Mouse (Mus musculus) Patski (cell line): ENCODE data around the gene Hist2h2bb. TPM values are rescaled to one million over a fixed set of nuclear protein-coding genes. Genes with fewer than 3 reads are reported as not detected.
A peak's percentile ranks its signal among the peaks of the same experiment; 100 is the strongest.
"Not testable (repeated sequence)": the region's sequence is repeated elsewhere in the genome, so short reads cannot be mapped to it uniquely, and the experiment has no call there.

ENCODE experiments used
- ATAC-seq: fragments of 100-300 bp; one replicate; pipeline ENCODE4 v1.8.0; 2021
- CTCF ChIA-PET: fragments of 350-600 bp; sonication (Branson Sonifier 250); formaldehyde crosslinking; loops from one replicate; lab custom pipeline; 2022; ENCODE audit warnings: inconsistent platforms; lab: Charles Lee
- POLR2A ChIA-PET: fragments of 350-600 bp; sonication (Branson Sonifier 250); formaldehyde crosslinking; loops from one replicate; lab custom pipeline; 2022; ENCODE audit warnings: antibody characterized with exemption, inconsistent platforms; lab: Charles Lee
- DNase-seq: peaks from one replicate; pipeline ENCODE4 v3.0.0-alpha.2; 2011; ENCODE audit warnings: low read depth, low spot score
- H3K27me3 ChIP-seq: fragments of 371-371 bp; one replicate; pipeline ENCODE4 v1.5.1; 2021
- CTCF ChIP-seq: fragments of 100-300 bp; IDR thresholded peaks from one replicate; pipeline ENCODE4 v1.5.1; 2021
- in situ Hi-C: fragments of 300-500 bp; cut with MboI; formaldehyde crosslinking; loops from 3 replicates; pipeline ENCODE4 v1.11.1; 2018; ENCODE audit warnings: low pct_unique_long_range_greater_than_20kb, mixed read lengths
- polyA plus RNA-seq: library from polyadenylated mRNA; unstranded; gene quantifications from one replicate; pipeline ENCODE4 v1.2.3, GENCODE M21; 2021

The Hist2h2bb gene
- polyA plus RNA-seq, 1 experiment from 2014 or later = 8.0 TPM

GRCm38 (mm10) chr3:96277428-96277799 is 7.9 kb downstream of the Hist2h2bb start:
- in situ Hi-C loops = no loop called here

GRCm38 (mm10) chr3:96277800-96278624 is 8.5 kb downstream of the Hist2h2bb start:
- DNase-seq (no peak), ATAC-seq (peak; percentile 60)
- no peaks in the 10 kb centered on the region for H3K27me3 ChIP-seq
- peak; percentile 95 for TF ChIP-seq CTCF
- in situ Hi-C loops = no loop called here
- POLR2A ChIA-PET = interaction anchor here (1.0 to 1.2 kb wide), 3 partner anchors 9 to 56 kb away, joined by 3 to 5 read pairs (median 3); partner anchors contain the start of gene Hist2h2bb
- CTCF ChIA-PET = interaction anchor here (0.7 to 3.2 kb wide), 29 partner anchors 9 to 302 kb away, joined by 3 to 26 read pairs (median 4); partner anchors contain the start of genes Bola1, Hist2h2ab, Hist2h2bb and Hist2h3b

More at GRCm38 (mm10) chr3:96277428-96277799, 7.9 kb downstream of the Hist2h2bb start:
- no peak for TF ChIP-seq CTCF
- CTCF ChIA-PET = interaction anchor here (0.7 to 3.2 kb wide), 25 partner anchors 8 to 303 kb away, joined by 3 to 26 read pairs (median 4); partner anchors contain the start of genes Bola1, Hist2h2ab, Hist2h2bb and Hist2h3b
- DNase-seq (no peak), ATAC-seq (no peak)
- H3K27me3 ChIP-seq = no peaks in the 10 kb centered on the region
- POLR2A ChIA-PET = interaction anchor here (0.6 to 1.2 kb wide), 4 partner anchors 8 to 61 kb away, joined by 3 to 5 read pairs (median 4); partner anchors contain the start of gene Hist2h2bb

DNA sequence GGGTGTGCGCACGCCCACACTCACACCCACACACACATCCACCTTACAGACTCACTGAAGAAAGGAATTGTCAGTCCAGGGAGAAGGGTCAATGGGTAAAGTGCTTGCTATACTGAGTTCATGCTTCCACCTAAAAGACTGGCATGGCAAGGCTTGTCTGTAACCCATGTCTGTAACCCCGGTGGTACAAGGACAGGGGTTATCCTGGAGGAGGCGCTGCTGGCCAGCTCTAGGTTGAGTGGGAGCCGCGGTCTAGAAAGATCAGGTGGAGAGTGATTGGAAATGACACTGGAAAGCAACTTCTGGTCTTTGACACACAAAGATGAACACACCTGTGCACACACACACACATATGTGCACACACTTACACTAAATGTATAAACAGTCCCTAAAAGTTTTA is 11.1 kb downstream of the Hist2h2bb start:
- in situ Hi-C loops = loop anchor here (5.0 to 10.0 kb wide), 3 partner anchors 42 to 224 kb away; no protein-coding TSS in a partner anchor
- DNase-seq (no peak), ATAC-seq (no peak)
- H3K27me3 ChIP-seq = no peaks in the 10 kb centered on the region
- ChIA-PET POLR2A (no interaction called here), CTCF (no interaction called here)
- peak; percentile 14 for TF ChIP-seq CTCF

GRCm38 (mm10) chr3:96284457-96284856 is 14.9 kb downstream of the Hist2h2bb start:
- in situ Hi-C loops = loop anchor here (5.0 to 10.0 kb wide), 3 partner anchors 38 to 220 kb away; no protein-coding TSS in a partner anchor
- peak; percentile 68 for TF ChIP-seq CTCF
- DNase-seq = no peak
- CTCF ChIA-PET = interaction anchor here (0.9 to 3.5 kb wide), 8 partner anchors 14 to 218 kb away, joined by 3 to 20 read pairs (median 4); partner anchors contain the start of gene Hist2h2bb
- POLR2A ChIA-PET = interaction anchor here (1.4 kb wide), 1 partner anchor 11 kb away, joined by 4 read pairs; no protein-coding TSS in a partner anchor
- ATAC-seq = no peak
- no peaks in the 10 kb centered on the region for H3K27me3 ChIP-seq

- CTCF ChIA-PET = interaction anchor here (0.7 to 2.8 kb wide), 14 partner anchors 9 to 255 kb away, joined by 3 to 26 read pairs (median 4); no protein-coding TSS in a partner anchor
- H3K27me3 ChIP-seq, DNase-seq, ATAC-seq, POLR2A ChIA-PET: not testable (repeated sequence)
- peak; percentile 87 for TF ChIP-seq CTCF
- in situ Hi-C loops = loop anchor here (10.0 kb wide), 1 partner anchor 217 kb away; no protein-coding TSS in a partner anchor
Measured at GRCm38 (mm10) chr3:96287334-96287733, 17.8 kb downstream of the Hist2h2bb start.

DNA sequence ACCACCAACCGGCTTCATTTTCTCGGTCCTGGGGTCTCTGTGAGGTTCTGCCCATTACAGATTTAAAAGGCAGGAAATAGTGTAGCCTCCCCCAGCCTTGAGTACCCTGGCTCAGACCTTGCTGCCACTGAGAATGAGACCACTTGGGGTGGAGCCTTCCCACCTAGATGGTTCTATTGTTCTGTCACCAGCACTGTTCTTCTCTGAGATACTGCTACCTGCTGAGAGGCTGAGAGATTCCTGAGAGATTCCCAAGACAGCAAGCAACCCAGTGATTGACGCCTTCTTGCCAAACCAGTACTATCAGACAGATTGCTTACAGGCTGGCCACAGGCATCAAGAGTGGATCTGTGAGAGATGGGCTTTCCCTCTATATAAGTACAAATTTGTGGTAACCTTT is 19.6 kb downstream of the Hist2h2bb start:
- no peak for TF ChIP-seq CTCF
- POLR2A ChIA-PET = no interaction called here
- DNase-seq = no peak
- ATAC-seq = no peak
- CTCF ChIA-PET = interaction anchor here (1.1 to 1.9 kb wide), 2 partner anchors 9 to 11 kb away, joined by 4 to 7 read pairs; no protein-coding TSS in a partner anchor
- in situ Hi-C loops = loop anchor here (10.0 kb wide), 1 partner anchor 216 kb away; no protein-coding TSS in a partner anchor
- H3K27me3 ChIP-seq = no peaks in the 10 kb centered on the region

- ATAC-seq, CTCF ChIA-PET, DNase-seq, H3K27me3 ChIP-seq, in situ Hi-C loops: not testable (repeated sequence)
- POLR2A ChIA-PET = interaction anchor here (1.5 kb wide), 1 partner anchor 38 kb away, joined by 3 read pairs; no protein-coding TSS in a partner anchor
Measured at GRCm38 (mm10) chr3:96290727-96291126, 21.2 kb downstream of the Hist2h2bb start.

DNA sequence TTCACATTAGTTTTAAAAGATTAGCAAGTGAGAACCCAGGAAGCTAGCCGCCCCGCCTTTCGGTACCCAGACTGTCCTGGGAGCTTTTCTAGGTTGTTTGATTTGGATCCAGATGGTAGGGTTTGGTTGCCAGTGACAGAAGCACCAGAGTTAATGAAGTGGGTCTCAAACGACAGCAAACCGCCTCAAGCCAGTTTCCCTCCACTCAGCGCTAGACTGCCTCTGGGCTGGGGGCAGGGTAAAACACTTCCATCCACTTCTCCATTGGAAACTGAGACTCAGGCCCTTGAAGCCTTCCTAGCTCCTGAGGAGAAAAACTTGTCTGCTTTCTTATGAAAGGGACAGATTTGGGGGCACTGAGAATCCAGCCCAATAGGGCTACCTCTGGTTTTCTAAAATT is 23.1 kb downstream of the Hist2h2bb start:
- H3K27me3 ChIP-seq = no peaks in the 10 kb centered on the region
- no peak for DNase-seq
- POLR2A ChIA-PET = no interaction called here
- TF ChIP-seq CTCF = no peak
- CTCF ChIA-PET = no interaction called here
- ATAC-seq = no peak
- in situ Hi-C loops = no loop called here

DNA sequence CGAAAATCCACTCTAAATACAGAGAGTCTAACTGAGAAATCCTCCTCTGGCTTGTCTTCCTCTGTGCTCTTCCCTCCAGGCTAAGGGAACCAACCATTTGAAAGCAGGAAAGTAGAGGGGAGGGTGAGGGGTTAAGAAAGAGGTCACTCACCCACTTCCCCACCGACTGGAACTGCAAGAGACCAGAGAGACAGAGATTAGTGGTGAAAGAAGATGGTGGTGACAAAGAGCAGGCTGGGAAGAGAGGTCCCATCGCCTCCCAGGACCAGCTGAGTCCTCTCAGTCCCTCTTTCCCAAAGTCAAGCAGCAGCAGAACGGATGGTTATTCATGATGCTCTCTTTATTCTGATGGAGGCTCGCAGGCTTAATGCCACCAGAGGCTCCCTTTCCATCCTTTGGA is 23.8 kb downstream of the Hist2h2bb start:
- no peaks in the 10 kb centered on the region for H3K27me3 ChIP-seq
- CTCF ChIA-PET = no interaction called here
- ATAC-seq (no peak), DNase-seq (no peak)
- POLR2A ChIA-PET = no interaction called here
- in situ Hi-C loops = no loop called here
- no peak for TF ChIP-seq CTCF

- POLR2A ChIA-PET = interaction anchor here (0.7 kb wide), 1 partner anchor 32 kb away, joined by 3 read pairs; no protein-coding TSS in a partner anchor
- CTCF ChIA-PET = no interaction called here
- no peak for TF ChIP-seq CTCF
- ATAC-seq = no peak
- in situ Hi-C loops = no loop called here
- DNase-seq = no peak
- no peaks in the 10 kb centered on the region for H3K27me3 ChIP-seq
Measured at GRCm38 (mm10) chr3:96293787-96294186, 24.2 kb downstream of the Hist2h2bb start, which contains the start of gene Fcgr1. Gene Fcgr1, minus strand, starts transcription at chr3:96293969.
